Comparison of ENCODE assay signal across 8 mouse cellular contexts in genomic region chr11:88576233-88576998, GRCm38 (mm10).
DNase-seq lines count a peak whose midpoint lies in the region; ATAC-seq and TF ChIP-seq lines count a peak whose summit lies in the region.

No protein-coding gene starts in this region.

- no peaks in the 10 kb centered on the region for H3K9me3 ChIP-seq in lung, postnatal 0 days (ENCODE audit: low read length)
- no peaks in the 10 kb centered on the region for H3K9me3 ChIP-seq in hindbrain, embryonic 11.5 days (ENCODE audit: control insufficient read depth, low read length)

- DNase-seq in lung, postnatal 0 days (ENCODE audit: low spot score), result peak; percentile 57
- DNase-seq in lung, adult 2 months, result no peak
- peak; percentile 60 for DNase-seq in brain, adult 2 months (ENCODE audit: low read depth, low spot score)
- no peak for DNase-seq in hindbrain, embryonic 11.5 days (ENCODE audit: low spot score)
- DNase-seq in right cerebral cortex, postnatal 14 days, result peak; percentile 34
- no peak for DNase-seq in frontal cortex, postnatal 14 days (ENCODE audit: low spot score in 2 of 2)
- no peak for DNase-seq in layer of hippocampus, adult 8-10 months (ENCODE audit: low spot score in 2 of 2)
- no peak for DNase-seq in layer of hippocampus, postnatal 25 days (ENCODE audit: extremely low spot score in 1 of 2, low spot score in 1 of 2)

- no peak for TF ChIP-seq EP300 in lung, postnatal 0 days (IDR thresholded peaks at IDR 0.05)

- no peaks in the 10 kb centered on the region for H3K36me3 ChIP-seq in lung, postnatal 0 days (ENCODE audit: insufficient read depth, low read length)
- no peaks in the 10 kb centered on the region for H3K36me3 ChIP-seq in hindbrain, embryonic 11.5 days (ENCODE audit: control insufficient read depth, insufficient read depth, low read length)

- H3K27ac ChIP-seq in lung, postnatal 0 days (ENCODE audit: low read length), result peak overlapping the region; percentile 4; the same call in 1 of the 2 replicates
- peak overlapping the region; percentile 17; the same call in 1 of the 2 replicates for H3K27ac ChIP-seq in hindbrain, embryonic 11.5 days (ENCODE audit: low read depth, low read length)

- H3K4me1 ChIP-seq in lung, postnatal 0 days (ENCODE audit: insufficient read depth, low read depth, low read length), result peaks cover 8% of the 10 kb centered on the region
- H3K4me1 ChIP-seq in lung, adult 2 months (ENCODE audit: control insufficient read depth, insufficient read depth, low read length), result peaks cover 8% of the 10 kb centered on the region
- peaks cover 16% of the 10 kb centered on the region; the same call in 1 of the 2 replicates for H3K4me1 ChIP-seq in hindbrain, embryonic 11.5 days (replicated peaks; ENCODE audit: control insufficient read depth, insufficient read depth, low read length)

- TF ChIP-seq POLR2A in lung, adult 2 months (IDR thresholded peaks at IDR 0.05; ENCODE audit: borderline replicate concordance, extremely low read depth, low read depth, low read length), result no peak

- no peaks in the 10 kb centered on the region for H3K27me3 ChIP-seq in lung, postnatal 0 days (replicated peaks; ENCODE audit: insufficient read depth, low read length)
- no peaks in the 10 kb centered on the region for H3K27me3 ChIP-seq in hindbrain, embryonic 11.5 days (ENCODE audit: control insufficient read depth, insufficient read depth, low read length)

- 48% methylated on average over 7 of the region's 7 CpGs for WGBS in lung, postnatal 0 days
- WGBS in lung, adult 2 months, result 63% methylated on average over 7 of the region's 7 CpGs
- WGBS in hindbrain, embryonic 11.5 days, result 66% methylated on average over 7 of the region's 7 CpGs

- no peak overlapping the region for H3K4me3 ChIP-seq in lung, postnatal 0 days (ENCODE audit: low read depth, low read length)
- no peak overlapping the region for H3K4me3 ChIP-seq in lung, adult 2 months (replicated peaks; ENCODE audit: extremely low read depth, low read depth, low read length)
- no peak overlapping the region for H3K4me3 ChIP-seq in hindbrain, embryonic 11.5 days (ENCODE audit: low read depth, low read length)

- ATAC-seq in lung, postnatal 0 days, result peak; percentile 25; the same call in 1 of the 2 replicates
- ATAC-seq in hindbrain, embryonic 11.5 days (ENCODE audit: low FRiP score), result no peak

- TF ChIP-seq CTCF in lung, postnatal 0 days (IDR thresholded peaks at IDR 0.05), result no peak
- no peak for TF ChIP-seq CTCF in lung, adult 2 months (IDR thresholded peaks at IDR 0.05; ENCODE audit: insufficient read depth, low read length)

- H3K9ac ChIP-seq in lung, postnatal 0 days (replicated peaks; ENCODE audit: low read depth), result no peak overlapping the region
- H3K9ac ChIP-seq in hindbrain, embryonic 11.5 days (ENCODE audit: low read depth, low read length), result no peak overlapping the region

- no peak overlapping the region for H3K4me2 ChIP-seq in lung, postnatal 0 days (replicated peaks; ENCODE audit: low read depth, low read length)
- H3K4me2 ChIP-seq in hindbrain, embryonic 11.5 days (replicated peaks; ENCODE audit: low read depth, low read length), result no peak overlapping the region

Comparison
In these comparisons a context has a peak if more than half of its experiments do, and no peak if none do; other contexts are left out.
1. DNase-seq: peak in lung, postnatal 0 days (single experiment), brain, adult 2 months (single experiment) and right cerebral cortex, postnatal 14 days (single experiment); none in lung, adult 2 months (single experiment), hindbrain, embryonic 11.5 days (single experiment), frontal cortex, postnatal 14 days (0 of 2), layer of hippocampus, adult 8-10 months (0 of 2) and layer of hippocampus, postnatal 25 days (0 of 2).